Mouse (Mus musculus): Measurements from ENCODE around the gene Rcan1. TPM values are rescaled to one million over a fixed set of nuclear protein-coding genes. Genes with fewer than 3 reads are reported as not detected.

Gene Rcan1
- 10 to 100 TPM; 22.0 to 22.1 TPM for total RNA-seq (2023)

GRCm38 (mm10) chr16:92470706-92471105 lies at the start of gene Rcan1:
Gene Rcan1, minus strand, starts transcription at chr16:92470867.

DNA sequence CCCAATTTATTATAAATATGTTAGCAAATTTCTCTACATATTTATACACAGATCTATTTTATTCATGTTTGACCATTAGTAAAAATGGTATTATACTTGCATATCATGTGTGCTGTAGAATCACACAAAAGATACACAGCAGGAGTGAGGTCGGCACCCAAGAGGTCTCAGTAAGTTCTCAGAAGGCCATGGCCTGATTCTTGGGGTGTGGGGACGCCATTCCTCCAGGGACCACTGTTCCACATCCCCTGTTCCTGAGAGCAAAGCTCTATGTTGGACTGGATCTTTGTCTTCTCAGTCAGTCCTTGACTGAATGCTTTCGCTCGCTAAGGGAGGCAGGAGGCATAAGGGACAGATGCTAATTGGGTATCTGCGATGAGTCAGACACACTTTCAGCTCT lies 14.8 kb upstream of the Rcan1 start, which contains the start of gene Clic6:
TSS of gene Clic6 (plus strand) at position 301 of the 400 bp plus-strand sequence.

DNA sequence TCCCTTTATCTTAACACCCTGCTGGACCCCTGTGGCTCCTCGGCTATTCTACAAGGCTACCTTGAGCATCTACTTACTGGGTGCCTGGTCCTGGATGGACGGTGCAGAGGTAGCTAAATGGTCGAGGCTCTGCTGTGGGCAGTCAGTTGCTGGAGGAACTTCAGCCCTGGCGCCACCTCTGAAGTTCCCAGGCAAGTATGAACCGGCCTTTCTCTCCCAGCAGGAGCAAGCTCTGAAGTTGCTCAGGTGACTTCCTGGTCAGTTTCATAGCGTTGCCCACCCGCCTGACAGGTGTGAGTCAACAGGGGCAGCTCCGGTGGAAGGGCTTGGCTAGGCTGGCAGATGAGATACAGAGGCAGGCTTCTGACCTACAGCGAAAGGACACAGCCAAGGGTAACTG lies 111.4 kb downstream of the Rcan1 start, which contains the start of gene Kcne1:
TSS of gene Kcne1 (minus strand) at position 240 of the 400 bp plus-strand sequence.

Other genes starting within 250 kb of the Rcan1 start
- not detected for gene Kcne2, start 178.5 kb downstream of the Rcan1 start, total RNA-seq (2023)
- 10 to 100 TPM; 22.1 to 26.8 TPM for gene Smim11, start 169.6 kb downstream of the Rcan1 start, total RNA-seq (2023)
- gene Fam243, start 149.4 kb downstream of the Rcan1 start, total RNA-seq (2023): not detected
- gene Kcne1, start 111.4 kb downstream of the Rcan1 start, total RNA-seq (2023): not detected
- not detected for gene Clic6, start 14.9 kb upstream of the Rcan1 start, total RNA-seq (2023)